Mouse (Mus musculus) layer of hippocampus, adult 9-11 months (tissue): ENCODE data around the gene Gm10778.

Experiments used
- DNase-seq: peaks from one replicate; pipeline ENCODE4 v3.0.0; 2022

Gm10778 gene

DNA sequence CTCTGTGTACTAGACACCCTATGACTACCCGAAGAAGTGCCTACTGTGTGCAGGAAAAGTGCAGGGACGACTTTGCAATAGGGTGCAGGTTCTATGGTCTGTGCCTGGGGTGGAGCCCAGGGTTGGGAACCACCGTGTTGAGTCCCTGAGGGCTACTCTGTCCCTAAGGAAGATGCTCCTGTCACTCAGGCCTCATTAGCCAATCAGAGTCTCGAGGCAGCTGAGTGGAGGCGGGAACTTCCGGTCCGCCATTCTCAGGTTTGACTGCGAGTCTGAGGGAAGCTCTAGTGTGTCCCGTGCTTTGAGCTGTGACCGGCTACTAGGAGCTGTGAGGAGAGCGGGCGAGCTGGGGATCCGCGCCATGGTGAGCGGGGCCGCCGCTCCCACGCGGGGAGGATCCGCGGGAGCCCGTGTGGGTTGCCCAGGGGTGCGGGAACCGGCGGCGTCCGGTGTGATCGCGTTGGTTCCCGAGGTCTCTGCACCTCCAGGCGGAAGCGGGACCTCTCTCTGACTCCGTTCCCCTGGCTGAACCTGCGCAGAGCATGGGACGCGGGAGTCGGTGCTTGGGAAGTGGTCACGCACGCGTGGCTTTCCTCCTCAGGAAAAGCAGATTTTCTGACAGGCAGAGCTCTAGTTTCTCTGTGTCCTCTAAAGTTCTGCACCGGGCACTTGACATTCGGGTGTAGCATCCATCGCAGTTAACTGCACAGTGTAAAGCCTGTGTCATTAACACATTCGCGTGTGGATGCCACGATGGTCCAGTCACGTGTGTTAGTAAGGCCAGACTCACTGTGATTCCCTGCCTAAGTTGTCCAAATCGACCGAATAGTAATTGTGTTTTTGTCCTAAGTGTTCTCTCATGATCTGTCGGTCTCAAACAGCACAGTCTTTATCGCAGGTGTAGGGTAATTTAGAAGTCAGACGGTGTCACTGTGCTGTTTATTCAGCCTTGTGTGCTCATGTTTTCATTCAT is at the start of gene Gm10778:
Gm10778 (plus strand) TSS at position 257 of the 973 bp plus-strand sequence.
- DNase-seq, result peak; percentile 91

DNA sequence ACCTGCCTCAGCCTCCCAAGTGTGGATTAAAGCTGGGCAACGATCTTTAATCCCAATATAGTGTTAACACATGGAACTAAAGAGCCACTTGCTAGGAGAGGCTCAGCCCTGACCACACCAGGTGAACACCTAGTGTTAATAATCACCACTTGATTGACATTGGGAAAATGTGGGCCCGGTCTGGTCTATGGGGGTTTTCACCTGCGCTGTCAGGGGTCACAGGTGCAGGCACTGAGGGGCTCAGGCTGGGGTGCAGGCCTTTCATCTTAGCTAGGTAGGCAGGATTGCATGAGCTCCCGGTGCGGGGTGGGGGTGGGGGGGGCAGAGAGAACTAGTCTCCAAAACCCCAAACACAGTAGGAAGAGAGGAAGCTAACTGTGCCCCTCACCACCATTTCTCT is 49.2 kb upstream of the Gm10778 start:
- no peak for DNase-seq

DNA sequence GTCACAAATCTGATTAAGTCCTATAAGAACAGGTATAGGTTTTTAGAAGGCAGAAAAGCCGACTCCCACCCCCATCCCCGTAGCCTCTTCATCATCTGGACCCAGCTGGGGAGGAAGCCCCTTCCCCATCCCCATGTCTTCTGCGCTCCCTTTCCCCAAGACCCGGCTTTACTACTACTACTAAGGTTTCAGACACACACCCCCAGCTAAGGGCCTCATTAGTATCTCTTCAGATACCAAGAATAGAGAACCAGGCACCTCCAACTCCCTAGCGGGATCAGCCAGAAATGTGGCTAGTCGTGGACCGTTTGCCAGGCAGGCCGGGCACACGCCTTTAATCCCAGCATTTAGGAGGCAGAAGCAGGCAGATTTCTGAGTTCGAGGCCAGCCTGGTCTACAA is 48.8 kb upstream of the Gm10778 start:
- DNase-seq, result no peak

DNA sequence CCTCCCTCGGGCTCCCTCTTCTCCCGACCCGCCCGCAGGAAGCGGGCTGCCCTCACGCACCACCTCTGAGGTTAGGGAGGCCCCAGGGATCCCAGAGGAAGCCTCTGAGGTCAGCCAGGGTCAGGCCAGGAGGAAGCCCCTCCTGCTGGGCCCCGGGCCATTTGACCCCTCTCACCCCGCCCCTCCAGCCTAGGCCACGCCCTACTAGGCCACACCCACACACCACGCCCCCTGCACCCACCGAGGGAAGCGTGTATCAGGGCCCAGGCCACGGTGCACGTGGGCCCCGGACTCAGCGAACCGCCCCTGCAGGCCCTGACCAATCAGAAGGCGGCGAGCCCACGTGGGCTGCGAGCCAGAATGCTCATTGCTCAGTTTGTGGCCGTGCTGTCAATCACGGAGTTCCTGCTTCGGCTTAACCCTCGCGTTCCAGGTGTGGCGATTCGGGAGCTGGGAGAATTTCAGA is 48.1 kb upstream of the Gm10778 start, which contains the start of gene Tle6:
Tle6 (minus strand) TSS at position 336 of the 466 bp plus-strand sequence.
- peak; percentile 95 for DNase-seq

DNA sequence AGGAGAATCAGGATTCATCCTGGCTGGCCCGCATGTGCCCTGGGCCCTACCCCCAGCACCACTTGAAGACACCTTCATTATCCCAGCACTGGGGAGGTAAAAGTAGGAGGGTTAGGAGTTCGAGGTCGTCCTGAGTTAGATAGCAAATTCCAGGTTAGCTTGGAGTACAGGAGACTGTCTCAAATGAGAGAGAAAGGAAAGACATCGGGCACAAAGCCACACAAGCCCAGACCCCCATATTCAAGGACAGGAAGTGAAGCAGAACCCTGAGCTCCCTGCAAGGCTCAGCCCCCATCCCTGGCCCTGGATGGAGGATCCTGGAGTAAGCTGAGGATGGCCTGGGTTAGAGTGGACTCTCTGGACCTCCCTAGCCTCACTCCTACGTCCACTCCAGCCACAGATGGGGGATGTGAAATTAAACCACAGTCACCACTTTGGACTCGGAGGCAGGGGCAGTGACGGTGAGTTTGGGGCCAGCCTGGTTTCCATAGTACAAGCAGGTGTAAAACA is 47.4 kb upstream of the Gm10778 start:
- no peak for DNase-seq

DNA sequence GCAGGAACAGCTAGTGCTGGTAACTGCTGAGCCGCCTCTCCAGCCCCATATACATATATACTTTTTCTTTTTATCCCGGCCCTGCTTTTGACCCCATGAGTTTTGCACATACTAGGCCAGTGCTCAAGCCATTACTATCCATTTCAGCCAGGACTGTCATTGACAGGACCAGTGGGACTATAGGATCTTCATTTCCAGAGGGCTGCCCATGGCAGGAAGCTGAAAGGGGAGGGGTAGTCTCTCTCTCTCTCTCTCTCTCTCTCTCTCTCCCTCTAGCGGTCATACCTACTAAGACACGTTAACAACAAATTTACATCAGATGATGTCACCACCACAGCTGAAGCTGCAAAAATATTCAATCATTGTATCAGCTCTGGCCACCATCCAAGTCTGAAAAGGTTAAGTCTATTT is 46.1 kb upstream of the Gm10778 start:
- DNase-seq, result no peak

DNA sequence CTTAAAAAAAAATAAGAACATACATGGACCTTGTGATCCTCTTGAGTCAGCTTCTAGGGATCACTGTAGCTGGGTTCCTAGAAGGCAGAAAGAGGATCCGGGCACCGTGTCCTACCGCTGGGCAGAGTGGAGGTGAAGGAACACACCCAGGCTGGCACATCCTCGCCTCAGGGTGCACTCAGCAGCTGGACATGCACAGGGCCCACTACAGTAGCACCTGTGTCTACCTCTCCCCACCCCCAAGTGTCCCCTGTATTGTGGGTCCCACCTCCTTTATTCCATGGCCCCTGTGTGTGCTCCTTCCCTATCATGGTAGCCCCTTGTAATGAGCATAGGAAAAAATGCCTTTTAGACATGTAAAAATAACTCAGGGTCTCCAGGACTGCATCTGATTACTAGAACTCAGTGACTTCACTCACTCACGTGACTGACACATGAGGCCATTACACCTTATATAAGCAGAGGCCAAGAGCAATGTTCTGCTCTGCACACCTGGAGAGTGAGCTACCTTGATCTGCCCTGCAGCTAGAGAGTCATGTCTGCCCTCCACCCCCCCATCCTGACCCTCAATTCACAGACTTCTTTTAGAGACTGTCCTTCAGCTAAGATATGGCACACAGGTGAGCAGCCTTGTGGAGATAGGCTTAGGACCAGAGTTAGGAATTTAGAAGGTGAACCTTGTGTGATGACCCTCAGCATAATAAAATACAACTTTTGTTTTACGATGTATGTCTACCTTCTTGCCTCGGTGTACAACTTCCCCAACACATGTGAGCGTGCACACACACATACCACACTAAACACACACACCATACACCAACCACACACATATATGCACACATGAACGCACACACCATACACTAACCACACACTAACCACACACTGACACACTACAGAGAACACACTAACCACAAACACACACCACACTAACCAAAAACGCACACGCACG is 44.6 kb upstream of the Gm10778 start:
- DNase-seq, result no peak

DNA sequence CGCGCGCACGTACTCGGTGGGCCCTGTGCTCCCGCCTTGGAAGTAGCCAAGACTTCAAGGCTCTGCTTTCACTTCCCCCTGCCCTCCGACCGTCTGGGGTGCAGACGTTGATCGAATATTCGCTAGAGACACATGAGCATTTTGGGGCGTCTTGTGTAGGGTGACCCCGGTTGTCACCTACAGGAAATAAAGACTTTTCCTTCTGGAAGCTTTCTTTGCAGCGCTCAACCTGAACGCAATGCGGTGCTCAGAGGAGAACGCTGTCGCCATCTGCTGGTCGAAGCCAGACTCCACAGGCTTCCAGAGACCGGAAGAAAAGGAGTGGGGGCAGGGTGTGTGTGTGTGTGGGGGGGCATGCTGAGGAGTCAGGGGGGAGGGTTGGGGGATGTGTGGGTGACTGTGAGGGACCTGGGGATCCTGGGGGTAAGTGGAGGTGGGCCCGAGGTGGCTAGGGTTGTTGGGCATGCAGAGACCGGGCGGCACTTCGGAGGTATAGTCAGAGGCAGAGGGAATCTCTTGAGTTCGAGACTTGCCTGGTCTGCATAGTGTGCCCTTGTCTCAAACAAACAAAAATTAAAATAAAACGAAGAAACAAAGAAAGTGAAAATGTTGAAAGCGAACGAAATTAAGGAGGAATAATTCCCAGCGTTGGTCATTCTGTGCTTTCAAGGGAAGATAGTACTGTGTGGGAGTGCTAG is 43.7 kb upstream of the Gm10778 start:
- DNase-seq, result peak; percentile 87

DNA sequence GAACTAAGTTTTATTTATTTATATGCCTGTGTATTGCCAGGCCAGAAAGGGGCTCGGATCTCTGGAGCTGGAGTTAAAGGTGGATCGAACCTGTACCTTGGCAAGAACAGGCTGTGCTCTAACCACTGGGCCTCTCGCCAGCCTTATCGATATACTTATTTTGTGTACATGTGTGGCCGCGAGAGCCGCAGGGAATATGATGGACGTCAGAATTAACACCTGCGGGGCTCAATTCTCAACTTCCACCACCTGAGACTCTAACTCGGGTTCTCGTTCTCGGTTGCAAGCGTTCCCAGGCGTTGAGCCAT is 43.2 kb upstream of the Gm10778 start:
- DNase-seq, result no peak

DNA sequence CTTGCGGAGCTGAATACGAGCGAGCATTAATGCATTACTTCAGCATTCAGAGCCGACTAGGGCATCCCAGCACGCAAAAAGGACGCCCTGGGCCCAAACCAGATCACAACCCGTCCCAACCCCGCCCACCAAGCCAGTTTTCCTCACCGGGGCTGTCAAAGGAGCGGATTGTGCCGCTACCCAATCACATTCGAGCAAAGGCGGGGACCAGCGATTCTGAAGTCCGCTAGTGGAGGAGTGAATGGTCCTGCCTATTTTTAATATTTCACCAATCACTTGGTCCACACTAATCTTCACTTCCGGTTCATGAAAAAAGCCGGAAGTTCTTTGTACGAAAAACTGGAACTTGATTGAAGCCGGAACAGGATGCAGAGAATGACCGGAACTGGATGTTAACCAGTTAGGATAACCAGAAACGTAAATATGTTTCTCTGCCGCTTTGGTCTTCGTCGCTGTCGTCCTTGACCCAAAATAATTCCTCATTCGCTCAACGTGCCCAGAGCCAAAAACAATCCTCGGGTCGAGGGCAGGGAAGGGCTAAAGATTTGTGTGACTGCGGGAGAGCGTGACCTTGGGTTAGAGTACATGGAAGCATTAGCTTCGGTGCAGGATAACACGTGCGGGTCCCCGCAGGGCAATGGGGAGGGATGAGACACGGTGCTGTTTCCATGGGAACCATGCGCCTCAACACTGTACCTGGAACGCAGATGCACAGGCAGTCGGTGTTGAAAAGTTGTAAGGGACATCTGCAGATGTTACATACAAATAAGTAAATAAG is 42.7 kb upstream of the Gm10778 start, which contains the start of gene BC025920:
BC025920 (plus strand) TSS at position 297 of the 778 bp plus-strand sequence.
- DNase-seq, result peak; percentile 98

DNA sequence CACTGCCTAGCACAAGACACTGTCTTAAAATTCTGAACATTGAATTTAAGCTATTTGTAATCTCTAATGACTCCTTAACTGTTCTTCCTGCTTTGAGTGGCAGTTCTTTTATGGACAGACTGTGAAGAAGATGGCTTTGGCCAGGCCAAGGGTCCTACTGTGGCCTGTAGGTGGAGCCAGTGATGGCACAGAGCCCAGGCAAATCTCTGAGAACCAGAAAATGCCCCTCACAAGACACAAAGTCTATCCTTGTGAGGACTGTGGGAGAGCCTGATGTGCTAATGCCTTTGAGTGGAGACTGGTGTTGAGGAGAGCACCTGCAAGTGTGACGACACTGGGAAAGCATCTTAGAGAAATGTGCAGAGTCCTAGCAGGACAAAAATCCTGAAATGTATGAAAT is 40.6 kb upstream of the Gm10778 start:
- DNase-seq, result no peak

DNA sequence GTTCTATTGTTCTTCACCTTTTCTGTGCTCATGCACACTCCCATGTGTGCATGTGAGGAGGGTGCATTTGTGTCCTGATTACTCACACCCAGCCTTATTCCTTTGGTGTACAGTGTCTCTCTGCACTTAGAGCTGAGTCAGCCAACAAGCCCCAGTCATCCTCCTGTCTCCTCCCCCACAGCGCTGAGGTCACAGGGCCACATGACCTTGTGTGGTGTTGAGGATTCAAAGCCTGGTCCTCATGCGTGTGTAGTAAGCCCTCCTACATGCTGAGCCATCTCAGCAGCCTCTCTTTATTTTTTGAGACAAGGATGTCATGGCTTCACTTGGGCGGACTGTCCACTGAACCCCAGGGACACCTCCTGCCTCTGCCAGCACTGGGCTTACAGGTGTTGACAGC is 36.1 kb upstream of the Gm10778 start:
- DNase-seq, result no peak

DNA sequence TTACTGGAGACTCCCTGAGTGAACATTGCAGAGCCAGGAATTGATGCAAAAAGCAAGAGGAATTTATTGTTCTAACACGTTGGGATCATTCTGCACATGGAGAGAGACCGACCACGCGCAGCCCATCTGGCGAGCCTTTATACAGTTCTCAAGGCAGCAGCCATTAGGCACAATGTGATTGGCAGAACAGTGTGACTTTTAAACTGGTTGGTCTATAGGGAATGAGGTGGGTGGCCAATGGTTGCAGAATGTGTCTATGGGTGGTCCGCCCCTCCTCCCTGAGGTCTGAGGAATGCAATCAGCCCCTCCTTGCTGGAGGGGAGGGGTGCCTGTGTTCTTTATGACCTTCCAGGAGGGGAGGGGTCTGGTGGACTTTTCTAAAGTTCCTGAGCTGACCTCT is 33.4 kb upstream of the Gm10778 start:
- DNase-seq, result peak; percentile 81

DNA sequence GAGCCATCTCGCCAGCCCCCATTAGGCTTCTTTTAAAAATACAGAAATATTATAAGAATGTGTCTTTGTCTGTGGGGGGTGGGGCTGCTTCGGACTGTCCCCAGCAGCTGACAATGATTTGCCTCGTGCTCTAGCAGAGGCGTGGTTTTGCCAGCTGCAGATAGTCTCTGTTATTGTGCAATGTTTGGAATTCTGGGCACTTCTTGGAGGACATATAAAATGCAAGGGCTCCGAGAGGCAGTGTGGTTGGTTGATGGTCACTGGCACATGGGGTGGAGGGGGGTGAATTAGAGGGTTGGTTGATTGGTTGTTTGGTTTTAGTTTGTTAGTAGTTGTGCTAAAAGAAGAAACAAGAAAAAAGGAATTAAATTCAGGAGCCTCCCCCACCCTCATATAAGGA is 28.9 kb upstream of the Gm10778 start:
- DNase-seq, result no peak

DNA sequence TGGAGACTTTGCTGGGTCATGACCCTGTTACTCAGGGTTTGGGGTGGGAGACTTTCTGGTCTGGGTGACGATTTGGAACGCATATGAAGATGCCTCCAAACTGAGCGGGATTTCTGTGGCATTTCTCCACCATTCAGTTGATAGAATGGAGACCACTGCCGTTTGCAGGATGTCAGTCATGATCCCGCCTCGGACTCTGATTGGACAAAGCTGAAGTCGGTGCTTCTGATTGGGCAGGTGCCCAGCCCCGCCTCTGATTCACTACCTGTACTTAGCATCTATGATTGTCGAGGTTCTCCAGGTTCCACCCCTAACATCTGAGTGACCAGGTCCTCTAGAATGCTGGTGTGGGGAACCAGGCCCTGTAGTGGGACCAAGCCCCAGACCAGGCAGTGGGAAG is 28.1 kb upstream of the Gm10778 start:
- DNase-seq, result no peak

DNA sequence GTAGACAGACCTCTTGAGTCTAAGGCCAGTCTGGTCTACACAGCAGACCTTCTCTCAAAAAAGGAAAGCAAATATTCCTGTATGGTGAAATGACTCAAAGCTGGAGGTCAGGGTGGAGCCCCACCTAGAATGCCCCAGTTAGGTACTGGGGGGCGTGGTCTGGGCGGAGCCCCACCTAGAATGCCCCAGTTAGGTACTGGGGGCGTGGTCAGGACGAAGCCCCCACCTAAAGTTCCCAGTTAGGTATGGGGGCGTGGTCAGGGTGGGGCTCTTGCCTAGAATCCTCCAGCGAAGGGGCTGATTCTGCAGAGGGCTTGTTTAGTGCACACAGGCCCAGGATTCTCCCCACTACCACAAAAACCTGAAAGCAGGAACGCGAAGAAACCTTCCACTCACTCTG is 25.4 kb upstream of the Gm10778 start:
- DNase-seq, result no peak

DNA sequence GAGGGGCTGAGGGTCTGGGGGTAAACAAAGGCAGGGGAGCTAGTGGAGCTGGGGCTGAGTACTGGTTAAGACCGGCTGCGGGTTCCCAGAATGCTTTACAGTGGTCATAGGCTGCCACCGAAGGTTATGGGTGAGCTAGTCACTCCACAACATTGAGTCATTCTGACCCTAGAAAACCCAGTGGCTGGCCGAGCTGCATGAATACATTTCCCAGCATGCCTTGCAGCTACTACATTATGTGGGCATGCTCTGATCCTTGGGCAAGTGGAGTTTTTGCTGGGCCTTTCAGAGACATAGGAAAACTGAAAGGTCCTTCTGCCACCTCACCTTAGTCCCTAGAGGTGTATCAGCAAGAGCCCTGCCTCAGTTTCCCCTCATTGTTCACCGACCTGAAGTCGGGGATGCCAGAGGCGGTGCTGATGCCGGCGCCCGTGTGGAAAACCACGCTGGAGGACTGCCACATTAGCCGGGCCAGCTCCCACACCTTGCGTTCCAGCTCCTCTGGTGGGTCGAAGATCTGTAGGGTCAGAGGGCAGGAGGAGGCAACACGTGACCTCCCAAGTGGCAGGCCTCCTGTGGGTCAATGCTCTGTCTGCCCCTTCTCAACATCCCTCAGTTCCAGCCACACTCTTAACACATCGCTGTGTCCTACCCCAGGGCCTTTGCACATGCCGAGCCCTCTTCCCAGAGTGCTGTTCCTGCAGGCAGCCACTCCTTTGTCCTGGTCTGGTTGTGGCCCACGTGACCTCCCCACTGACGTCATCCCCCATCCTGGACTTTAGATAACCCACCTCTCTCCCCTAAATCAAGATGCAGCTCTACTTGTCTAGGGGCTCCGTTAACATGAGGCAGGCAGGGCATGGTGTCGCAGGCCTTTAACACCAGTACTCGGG is 22.5 kb upstream of the Gm10778 start:
- no peak for DNase-seq

DNA sequence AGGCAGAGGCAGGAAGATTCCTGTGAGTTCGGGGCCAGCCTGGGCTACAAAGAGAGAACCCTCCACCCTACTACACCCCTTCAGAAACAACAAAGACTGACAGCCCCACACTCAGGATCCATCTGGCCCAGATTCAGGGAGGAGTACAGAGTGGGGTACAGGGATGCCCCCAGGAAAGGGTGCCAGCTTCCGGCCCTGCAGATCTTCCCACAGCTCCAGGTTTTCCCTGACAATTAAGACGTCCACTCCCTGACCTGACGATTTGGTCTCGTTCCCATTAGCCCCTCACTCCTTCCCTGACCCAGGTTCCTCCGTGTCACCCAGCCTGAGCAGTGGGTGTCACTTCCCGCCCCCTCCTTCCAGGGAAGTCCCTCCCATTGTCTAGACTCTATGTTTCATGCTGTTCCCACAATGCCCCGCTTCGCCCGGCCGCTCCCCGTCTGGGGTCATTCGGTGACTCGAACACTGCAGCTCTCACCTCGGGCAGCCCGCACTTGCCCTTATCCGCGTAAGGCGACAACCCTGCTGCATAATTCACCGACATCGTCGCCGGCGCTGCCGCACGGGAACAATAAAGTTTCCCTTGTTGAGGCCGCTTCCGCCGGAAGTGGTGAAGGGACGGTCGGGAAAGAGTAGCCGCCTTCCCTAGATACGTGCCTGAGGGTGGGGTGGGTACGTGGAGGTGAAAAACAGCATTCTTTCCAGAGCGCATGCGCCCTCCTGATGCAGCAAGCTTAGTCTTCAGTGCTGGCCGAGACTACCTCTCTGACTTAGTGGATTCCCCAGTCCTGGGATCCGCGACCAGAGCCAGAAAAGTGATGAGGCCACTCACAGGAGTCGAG is 21.6 kb upstream of the Gm10778 start, which contains the start of gene Sirt6:
Sirt6 (minus strand) TSS at position 804 of the 842 bp plus-strand sequence.
- peak; percentile 96 for DNase-seq

DNA sequence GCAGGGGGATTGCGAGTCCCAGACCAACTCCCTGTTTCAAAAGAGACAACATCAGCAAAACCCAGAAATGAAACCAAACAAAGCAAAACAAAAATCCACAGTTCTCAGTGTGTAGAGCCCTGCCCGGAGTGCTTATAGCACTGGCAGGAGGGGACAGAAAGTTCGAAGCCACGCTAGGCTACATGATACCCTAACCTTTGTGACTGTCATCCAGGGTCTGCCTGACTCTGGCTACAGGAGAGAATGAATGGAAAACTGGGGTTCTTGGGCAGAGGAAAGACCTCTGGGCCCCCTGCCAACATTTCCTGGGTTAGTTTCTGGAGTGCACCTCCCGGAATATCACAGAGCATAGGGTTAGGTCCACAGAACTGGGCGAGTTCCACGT is 21.0 kb upstream of the Gm10778 start:
- no peak for DNase-seq

DNA sequence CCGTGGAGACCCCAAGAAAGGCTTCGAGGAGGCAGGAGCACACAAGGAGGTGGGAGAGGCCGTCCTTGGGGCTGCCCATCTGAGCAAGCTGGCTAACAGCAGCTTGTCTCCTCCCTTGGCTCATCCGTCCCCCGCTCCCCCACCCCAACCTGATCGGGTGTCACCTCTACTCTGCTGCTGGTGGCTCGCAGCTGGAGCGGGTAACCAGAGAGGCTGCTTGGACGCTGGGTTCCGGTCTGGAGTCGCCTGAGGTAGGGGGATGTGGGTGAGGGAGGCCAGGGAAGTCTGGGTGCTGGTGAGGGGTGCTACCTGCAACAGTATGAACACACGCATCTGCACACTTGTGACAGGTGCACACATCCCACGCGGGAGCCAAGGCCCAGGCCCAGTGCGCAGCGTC is 20.5 kb upstream of the Gm10778 start, which contains the start of gene Ankrd24:
Ankrd24 (plus strand) TSS at position 151 of the 400 bp plus-strand sequence.
- no peak for DNase-seq
